Mouse (Mus musculus) G1E (cell line): Measurements from ENCODE around the gene Casq1. TPM values are rescaled to one million over a fixed set of nuclear protein-coding genes. Genes with fewer than 3 reads are reported as not detected.

ENCODE experiments used
- ATAC-seq: 2 replicates; pipeline ENCODE4 v1.8.0; 2016; ENCODE audit warnings: mild to moderate bottlenecking; ENCODE audit not compliant: insufficient number of reproducible peaks, poor library complexity, low FRiP score, severe bottlenecking; ENCODE audit errors: extremely low read depth
- DNase-seq: peaks from one replicate; pipeline ENCODE4 v3.0.0; 2012; ENCODE audit warnings: low spot score
- H3K27me3 ChIP-seq: 2 replicates; pipeline ENCODE4 v1.6.1; 2012; ENCODE audit warnings: mild to moderate bottlenecking, low read length, inconsistent platforms; ENCODE audit not compliant: insufficient read depth
- H3K36me3 ChIP-seq: replicated peaks from 2 replicates; pipeline ENCODE3; 2012; ENCODE audit warnings: mild to moderate bottlenecking, inconsistent platforms
- H3K4me1 ChIP-seq: 2 replicates; pipeline ENCODE4 v1.6.1; 2012; ENCODE audit warnings: low read depth, low read length, inconsistent platforms, mixed read lengths; ENCODE audit not compliant: insufficient read depth
- H3K4me3 ChIP-seq: 2 replicates; pipeline ENCODE4 v1.5.1; 2012; ENCODE audit warnings: low read depth, mild to moderate bottlenecking, inconsistent platforms, low read length, moderate library complexity, mixed read lengths
- H3K9me3 ChIP-seq: replicated peaks from 2 replicates; pipeline ENCODE4 v1.6.1; 2012; ENCODE audit warnings: inconsistent platforms
- CTCF ChIP-seq: IDR thresholded peaks from 2 replicates; pipeline ENCODE4 v1.5.1; 2012; ENCODE audit warnings: low read depth, low read length, inconsistent platforms, mixed read lengths
- GATA1 ChIP-seq: IDR thresholded peaks from 2 replicates; pipeline ENCODE4 v1.6.1; 2012; ENCODE audit warnings: borderline replicate concordance, low read length, inconsistent platforms, mixed read lengths
- GATA2 ChIP-seq: IDR thresholded peaks from 2 replicates; pipeline ENCODE4 v1.6.1; 2012; ENCODE audit warnings: low read depth, low read length, inconsistent platforms, borderline replicate concordance
- POLR2AphosphoS5 ChIP-seq: IDR thresholded peaks from 2 replicates; pipeline ENCODE4 v1.6.1; 2012; ENCODE audit warnings: low read depth, low read length, inconsistent platforms; ENCODE audit not compliant: insufficient replicate concordance
- TAL1 ChIP-seq: conservative IDR thresholded peaks from 2 replicates; pipeline ENCODE4 v1.6.1; 2012; ENCODE audit warnings: low read depth, low read length, inconsistent platforms, mixed read lengths
- polyA plus RNA-seq: library from polyadenylated mRNA; stranded (reverse); fragments of >175 nt; gene quantifications from 2 replicates; pipeline ENCODE4 v1.2.3, GENCODE M21; 2012
- total RNA-seq, 2 experiments: library from RNA; stranded (forward) in 1 of 2; stranded (reverse) in 1 of 2; fragments of 200-1000 nt in 1 of 2; fragments of >200 nt in 1 of 2; fragmentation: Nextera tagmentation in 1 of 2; gene quantifications; 2 replicates each; pipeline ENCODE4 v1.2.3; 2014 to 2017

Gene Casq1
- total and polyA plus RNA-seq, 3 experiments, result not detected

DNA sequence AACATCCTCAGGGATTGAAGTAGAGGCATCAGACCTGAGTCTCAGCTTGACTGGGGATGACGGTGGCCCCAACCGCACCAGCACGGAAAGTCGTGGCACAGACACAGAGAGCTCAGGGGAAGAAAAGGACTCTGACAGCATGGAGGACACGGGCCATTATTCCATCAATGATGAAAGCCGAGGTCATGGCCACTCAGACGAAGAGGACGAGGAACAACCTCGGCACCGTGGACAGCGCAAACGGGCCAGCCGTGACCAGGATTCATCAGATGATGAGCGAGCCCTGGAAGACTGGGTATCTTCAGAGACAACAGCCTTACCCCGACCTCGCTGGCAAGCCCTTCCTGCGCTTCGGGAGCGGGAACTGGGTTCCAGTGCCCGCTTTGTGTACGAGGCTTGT is 47.3 kb downstream of the Casq1 start:
- peaks cover 91% of the 10 kb centered on the region for H3K36me3 ChIP-seq

DNA sequence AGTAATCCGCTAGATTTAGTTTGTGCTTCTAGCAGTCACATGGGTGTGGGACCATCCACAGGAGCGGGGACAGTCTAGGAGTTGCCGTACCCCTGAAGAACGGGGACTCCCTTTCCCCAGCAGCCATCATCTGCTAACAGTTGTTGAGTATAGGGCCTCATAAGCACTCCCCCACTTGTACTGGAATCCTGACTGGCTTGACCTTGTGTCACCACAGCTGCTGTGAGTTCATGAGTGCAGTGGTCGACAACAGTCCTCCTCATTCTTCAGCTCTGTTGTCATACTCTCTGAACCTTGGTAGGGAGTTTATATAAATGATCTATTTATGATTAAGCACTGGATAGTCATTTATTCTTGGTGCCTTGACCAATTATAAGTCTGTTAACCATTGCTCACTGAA is 49.9 kb downstream of the Casq1 start:
- Histone ChIP-seq H3K36me3 (peaks cover 97% of the 10 kb centered on the region), H3K27me3 (no peaks in the 10 kb centered on the region), H3K4me3 (no peak overlapping the region), H3K4me1 (no peaks in the 10 kb centered on the region), H3K9me3 (no peaks in the 10 kb centered on the region)
- ATAC-seq, result no peak
- DNase-seq, result no peak
- TF ChIP-seq GATA2, result no peak
- TF ChIP-seq TAL1, result no peak
- no peak for TF ChIP-seq CTCF
- TF ChIP-seq GATA1, result no peak
- no peak for TF ChIP-seq POLR2AphosphoS5

More for the DNA sequence above, 47.3 kb downstream of the Casq1 start:
- ATAC-seq (no peak), DNase-seq (no peak)
- Histone ChIP-seq H3K4me1 (no peaks in the 10 kb centered on the region), H3K4me3 (no peak overlapping the region), H3K9me3 (no peaks in the 10 kb centered on the region), H3K27me3 (no peaks in the 10 kb centered on the region)
- TF ChIP-seq POLR2AphosphoS5 (no peak), GATA1 (no peak), TAL1 (no peak), CTCF (no peak), GATA2 (no peak)

DNA sequence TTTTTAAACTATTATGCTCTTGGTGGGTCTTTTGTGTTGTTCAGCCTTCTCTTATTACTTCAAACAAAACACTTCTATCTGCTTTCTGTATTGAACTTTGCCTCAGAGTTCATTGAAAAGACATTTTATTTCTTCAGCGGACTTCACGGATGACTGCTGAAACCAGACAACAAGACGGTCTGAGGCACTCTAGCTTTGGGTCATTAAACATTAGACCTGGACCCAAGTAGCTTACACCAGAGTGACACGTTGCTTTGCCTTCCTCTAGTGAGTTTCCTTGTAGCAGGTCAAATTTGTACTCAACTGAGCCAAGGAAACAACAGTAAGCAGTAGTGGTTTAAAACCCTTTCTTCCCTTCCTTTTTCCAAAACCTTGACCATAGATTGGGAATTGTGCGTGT is 51.8 kb downstream of the Casq1 start:
- no peaks in the 10 kb centered on the region for H3K9me3 ChIP-seq
- no peak for ATAC-seq
- H3K4me1 ChIP-seq, result peaks cover 2% of the 10 kb centered on the region; the same call in 1 of the 2 replicates
- TF ChIP-seq POLR2AphosphoS5 (no peak), GATA1 (no peak), CTCF (no peak)
- peaks cover 92% of the 10 kb centered on the region for H3K36me3 ChIP-seq
- no peaks in the 10 kb centered on the region for H3K27me3 ChIP-seq
- no peak overlapping the region for H3K4me3 ChIP-seq
- DNase-seq, result no peak

DNA sequence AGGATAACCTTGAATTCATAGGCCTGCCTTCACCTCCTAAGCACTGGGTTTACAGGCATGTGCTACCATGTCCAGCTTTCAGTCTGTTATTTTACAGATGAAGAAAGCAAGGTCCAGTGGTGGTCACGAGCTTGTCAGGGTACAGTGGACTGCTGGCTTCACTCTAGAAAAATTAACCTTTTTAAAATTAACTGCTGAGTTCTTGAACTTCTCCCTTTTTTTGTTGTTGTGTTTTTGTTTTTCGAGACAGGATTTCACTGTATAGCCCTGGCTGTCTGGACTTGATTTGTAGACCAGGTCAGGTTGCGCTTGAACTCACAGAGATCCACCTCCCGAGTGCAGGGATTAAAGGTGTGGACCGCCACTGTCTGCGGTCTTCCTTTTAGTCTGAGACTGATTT is 56.7 kb downstream of the Casq1 start:
- no peaks in the 10 kb centered on the region for H3K27me3 ChIP-seq
- TF ChIP-seq CTCF (no peak), GATA2 (no peak), GATA1 (no peak), TAL1 (no peak), POLR2AphosphoS5 (no peak)
- DNase-seq (no peak), ATAC-seq (no peak)
- no peak overlapping the region for H3K4me3 ChIP-seq
- H3K36me3 ChIP-seq, result peaks cover 74% of the 10 kb centered on the region
- peaks cover 9% of the 10 kb centered on the region; the same call in 1 of the 2 replicates for H3K4me1 ChIP-seq
- no peaks in the 10 kb centered on the region for H3K9me3 ChIP-seq

DNA sequence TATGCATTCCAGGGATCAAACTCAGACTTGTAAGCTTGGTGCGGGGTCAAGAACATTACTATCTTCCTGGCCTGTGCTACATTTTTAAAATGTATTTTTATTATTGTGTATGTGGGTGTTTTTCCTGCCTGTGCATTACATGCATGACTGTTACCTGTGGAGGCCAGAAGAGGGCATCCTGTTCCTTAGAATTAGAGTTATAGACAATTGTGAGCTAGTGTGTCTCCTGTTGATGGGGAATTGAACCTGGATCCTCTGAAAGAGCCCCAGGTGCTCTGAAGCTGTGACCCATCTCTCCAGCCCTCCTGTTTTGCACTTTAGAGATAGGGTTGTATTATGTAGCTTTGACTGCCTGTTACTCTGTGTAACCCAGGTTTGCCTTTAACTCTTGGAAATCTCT is 57.7 kb downstream of the Casq1 start:
- H3K9me3 ChIP-seq, result no peaks in the 10 kb centered on the region
- DNase-seq, result no peak
- peak; percentile 22; the same call in 1 of the 2 replicates for ATAC-seq
- peaks cover 65% of the 10 kb centered on the region for H3K36me3 ChIP-seq
- TF ChIP-seq TAL1 (no peak), GATA1 (no peak), POLR2AphosphoS5 (no peak), GATA2 (no peak), CTCF (no peak)
- no peaks in the 10 kb centered on the region for H3K27me3 ChIP-seq
- H3K4me1 ChIP-seq, result peaks cover 9% of the 10 kb centered on the region; the same call in 1 of the 2 replicates
- no peak overlapping the region for H3K4me3 ChIP-seq

DNA sequence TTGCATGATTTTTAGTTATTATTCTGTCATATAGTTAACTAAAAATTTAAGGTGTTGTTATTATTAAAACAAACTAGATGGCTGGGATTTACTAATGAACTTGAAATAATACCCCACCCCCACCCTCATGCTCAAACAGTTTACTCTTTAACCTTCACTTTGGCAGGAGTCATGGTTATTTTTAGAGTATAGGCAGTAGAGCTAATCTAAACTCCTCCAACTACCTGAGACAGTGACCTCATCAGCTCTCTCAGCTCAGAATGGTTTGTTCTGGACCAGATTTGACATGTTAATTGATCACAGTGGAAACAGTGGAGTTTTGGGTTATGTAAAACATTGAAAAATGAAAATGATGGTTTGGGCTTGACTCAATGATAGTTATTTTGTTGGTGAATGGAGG is 59.2 kb downstream of the Casq1 start:
- H3K9me3 ChIP-seq, result no peaks in the 10 kb centered on the region

DNA sequence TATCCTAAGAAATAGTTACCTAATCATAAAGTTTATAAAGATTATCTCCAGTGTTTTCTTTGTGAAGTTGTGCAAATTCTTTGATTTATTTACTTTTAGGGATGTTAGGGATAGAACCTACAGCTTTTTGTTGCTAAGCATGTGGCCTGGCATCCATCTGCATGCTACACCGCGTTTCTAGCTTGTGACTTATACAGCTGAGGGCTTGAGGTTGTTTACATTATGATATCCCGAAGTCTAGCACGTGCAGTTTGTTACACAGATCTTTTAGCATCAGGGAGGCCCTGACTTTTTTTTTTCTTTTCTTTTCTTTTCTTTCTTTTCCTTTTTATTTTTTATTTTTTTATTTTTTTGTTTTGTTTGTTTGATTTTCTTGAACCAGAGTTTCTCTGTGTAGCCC is 59.7 kb downstream of the Casq1 start:
- no peaks in the 10 kb centered on the region for H3K9me3 ChIP-seq
- no peak for ATAC-seq
- H3K4me3 ChIP-seq, result no peak overlapping the region
- H3K4me1 ChIP-seq, result peaks cover 12% of the 10 kb centered on the region; the same call in 1 of the 2 replicates
- H3K36me3 ChIP-seq, result peaks cover 60% of the 10 kb centered on the region
- H3K27me3 ChIP-seq, result no peaks in the 10 kb centered on the region
- no peak for DNase-seq
- no peak for TF ChIP-seq GATA2
- no peak for TF ChIP-seq POLR2AphosphoS5
- TF ChIP-seq GATA1, result no peak
- TF ChIP-seq CTCF, result no peak
- TF ChIP-seq TAL1, result no peak

More for the DNA sequence above, 59.2 kb downstream of the Casq1 start:
- Histone ChIP-seq H3K4me1 (peaks cover 11% of the 10 kb centered on the region; the same call in 1 of the 2 replicates), H3K27me3 (no peaks in the 10 kb centered on the region), H3K4me3 (no peak overlapping the region), H3K36me3 (peaks cover 62% of the 10 kb centered on the region)
- ATAC-seq, result no peak
- no peak for DNase-seq
- TF ChIP-seq POLR2AphosphoS5, result no peak
- no peak for TF ChIP-seq GATA1
- no peak for TF ChIP-seq TAL1
- no peak for TF ChIP-seq CTCF
- TF ChIP-seq GATA2, result no peak

Other genes with a start within 250 kb of the Casq1 start
- not detected in 2 replicates for gene Vangl2, start 191.4 kb downstream of the Casq1 start, total RNA-seq (2014; fragmentation: Nextera tagmentation)
- under 0.01 and 0.05 TPM in 2 replicates for gene Vangl2, start 191.4 kb downstream of the Casq1 start, total RNA-seq (2017)
- not detected in 2 replicates for gene Vangl2, start 191.4 kb downstream of the Casq1 start, polyA plus RNA-seq
- not detected in 2 replicates for gene Nhlh1, start 162.3 kb downstream of the Casq1 start, total RNA-seq (2014; fragmentation: Nextera tagmentation)
- gene Nhlh1, start 162.3 kb downstream of the Casq1 start, total RNA-seq (2017), result not detected in 2 replicates
- 0.02 TPM in 1 of 2 replicates, not detected in the other for gene Nhlh1, start 162.3 kb downstream of the Casq1 start, polyA plus RNA-seq
- 302 and 320 TPM in 2 replicates for gene Copa, start 137.3 kb downstream of the Casq1 start, total RNA-seq (2014; fragmentation: Nextera tagmentation)
- 153 and 166 TPM in 2 replicates for gene Copa, start 137.3 kb downstream of the Casq1 start, total RNA-seq (2017)
- gene Copa, start 137.3 kb downstream of the Casq1 start, polyA plus RNA-seq, result 39.4 and 50.6 TPM in 2 replicates
- 79.3 and 86.3 TPM in 2 replicates for gene Ncstn, start 137.1 kb downstream of the Casq1 start, total RNA-seq (2014; fragmentation: Nextera tagmentation)
- gene Ncstn, start 137.1 kb downstream of the Casq1 start, total RNA-seq (2017), result 29.7 and 33.4 TPM in 2 replicates
- 6.8 and 7.6 TPM in 2 replicates for gene Ncstn, start 137.1 kb downstream of the Casq1 start, polyA plus RNA-seq
- 47.6 and 55.4 TPM in 2 replicates for gene Pex19, start 93.1 kb downstream of the Casq1 start, total RNA-seq (2014; fragmentation: Nextera tagmentation)
- 51.8 and 54.2 TPM in 2 replicates for gene Pex19, start 93.1 kb downstream of the Casq1 start, total RNA-seq (2017)
- 12.5 and 24.9 TPM in 2 replicates for gene Pex19, start 93.1 kb downstream of the Casq1 start, polyA plus RNA-seq
- 82.2 and 116 TPM in 2 replicates for gene Dcaf8, start 71.8 kb downstream of the Casq1 start, total RNA-seq (2014; fragmentation: Nextera tagmentation)
- 120 and 124 TPM in 2 replicates for gene Dcaf8, start 71.8 kb downstream of the Casq1 start, total RNA-seq (2017)
- 47.8 and 60.1 TPM in 2 replicates for gene Dcaf8, start 71.8 kb downstream of the Casq1 start, polyA plus RNA-seq
- gene Pea15a, start 13.1 kb downstream of the Casq1 start, total RNA-seq (2014; fragmentation: Nextera tagmentation), result 5.9 and 7.4 TPM in 2 replicates
- gene Pea15a, start 13.1 kb downstream of the Casq1 start, total RNA-seq (2017), result 9.4 and 10.4 TPM in 2 replicates
- gene Pea15a, start 13.1 kb downstream of the Casq1 start, polyA plus RNA-seq, result 3.2 and 4.0 TPM in 2 replicates
- not detected in 2 replicates for gene Atp1a4, start 38.5 kb upstream of the Casq1 start, total RNA-seq (2014; fragmentation: Nextera tagmentation)
- 0.05 TPM in 1 of 2 replicates, not detected in the other for gene Atp1a4, start 38.5 kb upstream of the Casq1 start, total RNA-seq (2017)
- gene Atp1a4, start 38.5 kb upstream of the Casq1 start, polyA plus RNA-seq, result not detected in 2 replicates
- gene Igsf8, start 41.8 kb upstream of the Casq1 start, total RNA-seq (2014; fragmentation: Nextera tagmentation), result 19.9 and 33.3 TPM in 2 replicates
- gene Igsf8, start 41.8 kb upstream of the Casq1 start, total RNA-seq (2017), result 13.1 and 14.8 TPM in 2 replicates
- gene Igsf8, start 41.8 kb upstream of the Casq1 start, polyA plus RNA-seq, result 69.3 and 71.4 TPM in 2 replicates
- not detected in 2 replicates for gene Atp1a2, start 78.2 kb upstream of the Casq1 start, total RNA-seq (2014; fragmentation: Nextera tagmentation)
- under 0.01 and 0.05 TPM in 2 replicates for gene Atp1a2, start 78.2 kb upstream of the Casq1 start, total RNA-seq (2017)
- not detected in 2 replicates for gene Atp1a2, start 78.2 kb upstream of the Casq1 start, polyA plus RNA-seq
- not detected in 2 replicates for gene Kcnj9, start 109.5 kb upstream of the Casq1 start, total RNA-seq (2014; fragmentation: Nextera tagmentation)
- gene Kcnj9, start 109.5 kb upstream of the Casq1 start, total RNA-seq (2017), result not detected in 2 replicates
- not detected in 2 replicates for gene Kcnj9, start 109.5 kb upstream of the Casq1 start, polyA plus RNA-seq
- 1.1 TPM in 1 of 2 replicates, not detected in the other for gene Kcnj10, start 121.3 kb upstream of the Casq1 start, total RNA-seq (2014; fragmentation: Nextera tagmentation)
- under 0.01 and 0.11 TPM in 2 replicates for gene Kcnj10, start 121.3 kb upstream of the Casq1 start, total RNA-seq (2017)
- gene Kcnj10, start 121.3 kb upstream of the Casq1 start, polyA plus RNA-seq, result not detected in 2 replicates
- 28.3 and 29.5 TPM in 2 replicates for gene Pigm, start 156.7 kb upstream of the Casq1 start, total RNA-seq (2014; fragmentation: Nextera tagmentation)
- gene Pigm, start 156.7 kb upstream of the Casq1 start, total RNA-seq (2017), result 19.2 and 19.7 TPM in 2 replicates
- 10.6 and 12.8 TPM in 2 replicates for gene Pigm, start 156.7 kb upstream of the Casq1 start, polyA plus RNA-seq